Mouse (Mus musculus): ENCODE data around the gene Zfp697.
"Not testable (repeated sequence)": the region's sequence is repeated elsewhere in the genome, so short reads cannot be mapped to it uniquely, and the experiment has no call there.

The Zfp697 gene

GRCm38 (mm10) chr3:98374062-98374719 lies 8.1 kb upstream of the Zfp697 start:
- no peak for DNase-seq (ENCODE audit: low spot score)

- DNase-seq (ENCODE audit: low spot score), result no peak
Observed at GRCm38 (mm10) chr3:98374980-98375379, 7.3 kb upstream of the Zfp697 start.

GRCm38 (mm10) chr3:98378267-98378666 lies 4.0 kb upstream of the Zfp697 start:
- no peak for DNase-seq (ENCODE audit: low spot score)

- no peak for DNase-seq (ENCODE audit: low spot score)
Observed at GRCm38 (mm10) chr3:98379236-98379635, 3.0 kb upstream of the Zfp697 start.

- DNase-seq (ENCODE audit: low spot score), result no peak
Observed at GRCm38 (mm10) chr3:98381677-98382245, 500 bp upstream of the Zfp697 start.

GRCm38 (mm10) chr3:98383024-98383790 lies 946 bp downstream of the Zfp697 start:
- no peak for DNase-seq (ENCODE audit: low spot score)

- no peak for DNase-seq (ENCODE audit: low spot score)
Observed at GRCm38 (mm10) chr3:98387086-98387485, 4.8 kb downstream of the Zfp697 start.

GRCm38 (mm10) chr3:98387756-98388155 lies 5.5 kb downstream of the Zfp697 start:
- no peak for DNase-seq (ENCODE audit: low spot score)

- DNase-seq (ENCODE audit: low spot score), result no peak
Observed at GRCm38 (mm10) chr3:98389305-98389704, 7.0 kb downstream of the Zfp697 start.

- not testable (repeated sequence) for DNase-seq (ENCODE audit: low spot score)
Observed at GRCm38 (mm10) chr3:98404268-98404895, 22.1 kb downstream of the Zfp697 start.

- not testable (repeated sequence) for DNase-seq (ENCODE audit: low spot score)
Observed at GRCm38 (mm10) chr3:98405877-98406276, 23.6 kb downstream of the Zfp697 start.

GRCm38 (mm10) chr3:98406569-98407144 lies 24.4 kb downstream of the Zfp697 start:
- DNase-seq (ENCODE audit: low spot score), result not testable (repeated sequence)

- DNase-seq (ENCODE audit: low spot score), result not testable (repeated sequence)
Observed at GRCm38 (mm10) chr3:98407261-98407780, 25.1 kb downstream of the Zfp697 start.

- DNase-seq (ENCODE audit: low spot score), result not testable (repeated sequence)
Observed at GRCm38 (mm10) chr3:98410619-98411580, 28.6 kb downstream of the Zfp697 start.

- DNase-seq (ENCODE audit: low spot score), result no peak
Observed at GRCm38 (mm10) chr3:98413733-98414132, 31.5 kb downstream of the Zfp697 start.

GRCm38 (mm10) chr3:98414296-98414695 lies 32.0 kb downstream of the Zfp697 start:
- DNase-seq (ENCODE audit: low spot score), result no peak

- no peak for DNase-seq (ENCODE audit: low spot score)
Observed at GRCm38 (mm10) chr3:98416426-98417250, 34.4 kb downstream of the Zfp697 start.

GRCm38 (mm10) chr3:98417328-98417727 lies 35.1 kb downstream of the Zfp697 start:
- DNase-seq (ENCODE audit: low spot score), result peak; percentile 73

- DNase-seq (ENCODE audit: low spot score), result no peak
Observed at GRCm38 (mm10) chr3:98418991-98419785, 36.9 kb downstream of the Zfp697 start.
